Mouse (Mus musculus) myocyte (in vitro differentiated cells): ENCODE results near the gene Gm49403.

Experiments used
- CEBPB ChIP-seq: IDR thresholded peaks from 2 replicates; pipeline ENCODE4 v1.6.1; 2011; ENCODE audit warnings: mild to moderate bottlenecking, moderate library complexity; ENCODE audit not compliant: poor library complexity, insufficient read depth, severe bottlenecking
- E2F4 ChIP-seq: IDR thresholded peaks from one replicate; pipeline ENCODE4 v1.6.1; 2011; ENCODE audit warnings: mild to moderate bottlenecking, control low read depth, moderate library complexity; ENCODE audit not compliant: insufficient read depth
- MAX ChIP-seq: IDR thresholded peaks from one replicate; pipeline ENCODE4 v1.6.1; 2011; ENCODE audit warnings: low read depth, mild to moderate bottlenecking, control low read depth
- MYOD1 ChIP-seq, 3 experiments: IDR thresholded peaks; one replicate each; pipeline ENCODE4 v1.6.1; 2011; ENCODE audit warnings: control low read depth in 2 of 3, low read depth in 2 of 3, mild to moderate bottlenecking in 2 of 3, moderate library complexity in 1 of 3; ENCODE audit not compliant: insufficient read length in 2 of 3, control insufficient read depth in 1 of 3
- MYOG ChIP-seq, 3 experiments: IDR thresholded peaks; one replicate each; pipeline ENCODE4 v1.6.1; 2011; ENCODE audit warnings: control low read depth in 2 of 3, low read depth in 2 of 3, mild to moderate bottlenecking in 2 of 3; ENCODE audit not compliant: insufficient read length in 2 of 3, control insufficient read depth in 1 of 3, insufficient read depth in 1 of 3
- POLR2A ChIP-seq: IDR thresholded peaks from one replicate; pipeline ENCODE4 v1.6.1; 2011; ENCODE audit warnings: low read depth, mild to moderate bottlenecking, control low read depth, moderate library complexity; ENCODE audit not compliant: insufficient read length
- POLR2AphosphoS2 ChIP-seq: IDR thresholded peaks from one replicate; pipeline ENCODE4 v1.6.1; 2011; ENCODE audit warnings: low read depth, control low read depth; ENCODE audit not compliant: insufficient read length
- REST ChIP-seq: IDR thresholded peaks from one replicate; pipeline ENCODE4 v1.6.1; 2011; ENCODE audit warnings: mild to moderate bottlenecking, control low read depth, moderate library complexity; ENCODE audit not compliant: insufficient read depth, insufficient read length
- TCF12 ChIP-seq: IDR thresholded peaks from one replicate; pipeline ENCODE4 v1.6.1; 2011; ENCODE audit warnings: mild to moderate bottlenecking, control low read depth; ENCODE audit not compliant: poor library complexity, insufficient read depth, severe bottlenecking
- TCF3 ChIP-seq: IDR thresholded peaks from one replicate; pipeline ENCODE4 v1.6.1; 2011; ENCODE audit warnings: low read depth, control low read depth; ENCODE audit not compliant: insufficient read length
- USF1 ChIP-seq: IDR thresholded peaks from one replicate; pipeline ENCODE4 v1.6.1; 2011; ENCODE audit warnings: low read depth, mild to moderate bottlenecking, control low read depth, moderate library complexity

- TF ChIP-seq MAX: no peak
- TF ChIP-seq POLR2AphosphoS2: no peak
- TF ChIP-seq MYOG (IDR thresholded peaks at IDR 0.05; ENCODE audit: control insufficient read depth in 1 of 3, insufficient read depth in 1 of 3, insufficient read length in 2 of 3, low read depth in 2 of 3): no peak
- TF ChIP-seq POLR2A: no peak
- no peak for TF ChIP-seq MYOD1 (IDR thresholded peaks at IDR 0.05; ENCODE audit: control insufficient read depth in 1 of 3, insufficient read length in 2 of 3, low read depth in 2 of 3)
- no peak for TF ChIP-seq USF1
- TF ChIP-seq TCF12: no peak
- no peak for TF ChIP-seq E2F4
- TF ChIP-seq CEBPB: no peak
- TF ChIP-seq TCF3: no peak
- no peak for TF ChIP-seq REST
These were observed 53.0 kb downstream of the Gm49403 start for GRCm38 (mm10) chr19:8936736-8937135.
